Mouse (Mus musculus): ENCODE data around the gene Aldh18a1. TPM values are rescaled to one million over a fixed set of nuclear protein-coding genes. Genes with fewer than 3 reads are reported as not detected.

Gene Aldh18a1
- polyA plus RNA-seq (2017; shearing (Covaris generic)) = 10 to 100 TPM; 38.4 to 73.7 TPM

GRCm38 (mm10) chr19:40588293-40588654 is at the start of gene Aldh18a1:
Gene Aldh18a1 (minus strand): TSS chr19:40588463.

GRCm38 (mm10) chr19:40611830-40612506 is 23.7 kb upstream of the Aldh18a1 start, which contains the start of the genes Tctn3 and Entpd1:
Gene Tctn3 (minus strand): TSS chr19:40612233.
Gene Entpd1 (plus strand): TSS chr19:40612366.

GRCm38 (mm10) chr19:40513632-40514078 is 74.6 kb downstream of the Aldh18a1 start, which contains the start of gene Sorbs1:
Gene Sorbs1 (minus strand): TSS chr19:40513779.

Other genes with a start within 250 kb of the Aldh18a1 start
- 10 to 100 TPM; 15.0 to 17.5 TPM for gene Sorbs1, start 74.7 kb downstream of the Aldh18a1 start, polyA plus RNA-seq (2017; shearing (Covaris generic))
- gene Tctn3, start 23.8 kb upstream of the Aldh18a1 start, polyA plus RNA-seq (2017; shearing (Covaris generic)) = 10 to 100 TPM in 1 of 2 experiments, 1 to 10 TPM in 1; 9.4 to 11.4 TPM
- gene Entpd1, start 23.9 kb upstream of the Aldh18a1 start, polyA plus RNA-seq (2017; shearing (Covaris generic)) = 10 to 100 TPM; 32.7 to 87.9 TPM
- gene Cc2d2b, start 160.3 kb upstream of the Aldh18a1 start, polyA plus RNA-seq (2017; shearing (Covaris generic)) = 1 to 10 TPM in 1 of 2 experiments, under 1 TPM in 1; 0.52 to 2.1 TPM
- 1 to 10 TPM; 2.0 to 3.3 TPM for gene Ccnj, start 242.8 kb upstream of the Aldh18a1 start, polyA plus RNA-seq (2017; shearing (Covaris generic))

Data from activated CD4-positive, CD25-positive, alpha-beta regulatory T cell (primary cell).